Mouse (Mus musculus) c-Kit-positive CD71-negative TER-119-negative erythroid progenitor cells, embryonic 14.5 days (primary cell): Measurements from ENCODE around the gene Itga10.
"Not testable (repeated sequence)": the region's sequence is repeated elsewhere in the genome, so short reads cannot be mapped to it uniquely, and the experiment has no call there.

Experiments used
- DNase-seq: peaks from one replicate; pipeline ENCODE4 v3.0.0-alpha.2; 2013; ENCODE audit warnings: low read depth

Gene Itga10

GRCm38 (mm10) chr3:96680269-96680956, 35.0 kb downstream of the Itga10 start:
- DNase-seq, result no peak

GRCm38 (mm10) chr3:96683496-96683895, 38.1 kb downstream of the Itga10 start:
- no peak for DNase-seq

- DNase-seq, result no peak
Observed at GRCm38 (mm10) chr3:96684151-96684821, 38.9 kb downstream of the Itga10 start.

- DNase-seq, result no peak
Observed at GRCm38 (mm10) chr3:96684822-96685156, 39.4 kb downstream of the Itga10 start.

GRCm38 (mm10) chr3:96686057-96686456, 40.7 kb downstream of the Itga10 start:
- DNase-seq, result not testable (repeated sequence)

- DNase-seq, result no peak
Observed at GRCm38 (mm10) chr3:96688854-96689253, 43.5 kb downstream of the Itga10 start.

GRCm38 (mm10) chr3:96690298-96690697, 44.9 kb downstream of the Itga10 start:
- DNase-seq, result no peak

- no peak for DNase-seq
Observed at GRCm38 (mm10) chr3:96692506-96692905, 47.1 kb downstream of the Itga10 start.

- DNase-seq, result no peak
Observed at GRCm38 (mm10) chr3:96693579-96693978, 48.2 kb downstream of the Itga10 start.

GRCm38 (mm10) chr3:96696198-96696765, 50.9 kb downstream of the Itga10 start, which contains the start of gene Pias3:
Pias3 (plus strand) TSS chr3:96696384.
- DNase-seq, result peak; percentile 56

- peak; percentile 80 for DNase-seq
Observed at GRCm38 (mm10) chr3:96696766-96697732, 51.7 kb downstream of the Itga10 start.

- no peak for DNase-seq
Observed at GRCm38 (mm10) chr3:96698993-96699690, 53.8 kb downstream of the Itga10 start.

GRCm38 (mm10) chr3:96700376-96700775, 55.0 kb downstream of the Itga10 start:
- DNase-seq, result peak; percentile 63

GRCm38 (mm10) chr3:96701003-96701402, 55.6 kb downstream of the Itga10 start:
- no peak for DNase-seq

- DNase-seq, result no peak
Observed at GRCm38 (mm10) chr3:96704778-96705177, 59.4 kb downstream of the Itga10 start.

GRCm38 (mm10) chr3:96706217-96706616, 60.8 kb downstream of the Itga10 start:
- no peak for DNase-seq

GRCm38 (mm10) chr3:96706984-96707383, 61.6 kb downstream of the Itga10 start:
- no peak for DNase-seq

GRCm38 (mm10) chr3:96707903-96708683, 62.7 kb downstream of the Itga10 start, which contains the start of gene Nudt17:
Nudt17 (minus strand) TSS chr3:96708562.
- DNase-seq, result no peak

- DNase-seq, result no peak
Observed at GRCm38 (mm10) chr3:96708684-96709064, 63.3 kb downstream of the Itga10 start.
